Mouse (Mus musculus) bone marrow macrophage, adult 2 months (primary cell): ENCODE measurements around the gene Gse1.

ENCODE experiments used
- CTCF ChIP-seq: IDR thresholded peaks from 2 replicates; pipeline ENCODE4 v1.5.1; 2012; ENCODE audit warnings: low read depth, mild to moderate bottlenecking, low read length, moderate library complexity
- POLR2A ChIP-seq: IDR thresholded peaks from 2 replicates; pipeline ENCODE4 v1.6.1; 2012; ENCODE audit warnings: mild to moderate bottlenecking, low read depth, low read length, borderline replicate concordance

- TF ChIP-seq POLR2A (no peak), CTCF (peak; percentile 44)
Observed at GRCm38 (mm10) chr8:120332379-120333229, 104.3 kb downstream of the Gse1 start.
